Mouse (Mus musculus) heart, embryonic 15.5 days (tissue): ENCODE data around the gene Casq2. TPM values are rescaled to one million over a fixed set of nuclear protein-coding genes. Genes with fewer than 3 reads are reported as not detected.

Experiments used
- ATAC-seq: fragments of 200-750 bp; cut with Nextera tagmentation; replicated peaks from 2 replicates; pipeline ENCODE4 v1.8.0; 2017; ENCODE audit warnings: low read depth, moderate TSS enrichment; ENCODE audit not compliant: insufficient number of reproducible peaks, insufficient read depth, low FRiP score
- H3K27ac ChIP-seq: fragments of 300-500 bp; sonication (generic); 2 replicates; pipeline ENCODE4 v1.5.1; 2015; ENCODE audit warnings: mild to moderate bottlenecking, inconsistent platforms
- H3K27me3 ChIP-seq: fragments of 300-500 bp; sonication (generic); 2 replicates; pipeline ENCODE4 v1.6.1; 2015; ENCODE audit warnings: inconsistent platforms
- H3K36me3 ChIP-seq: fragments of 300-500 bp; sonication (generic); 2 replicates; pipeline ENCODE4 v1.6.1; 2015; ENCODE audit warnings: mild to moderate bottlenecking, inconsistent platforms
- H3K4me1 ChIP-seq: fragments of 300-500 bp; sonication (generic); replicated peaks from 2 replicates; pipeline ENCODE4 v1.6.1; 2015; ENCODE audit warnings: inconsistent platforms
- H3K4me2 ChIP-seq: fragments of 300-500 bp; sonication (generic); 2 replicates; pipeline ENCODE4 v1.6.1; 2015; ENCODE audit warnings: inconsistent platforms, mild to moderate bottlenecking, moderate library complexity
- H3K4me3 ChIP-seq: fragments of 300-500 bp; sonication (generic); 2 replicates; pipeline ENCODE4 v1.5.1; 2015; ENCODE audit warnings: mild to moderate bottlenecking, inconsistent platforms
- H3K9ac ChIP-seq: fragments of 300-500 bp; sonication (generic); 2 replicates; pipeline ENCODE4 v1.6.1; 2015; ENCODE audit warnings: mild to moderate bottlenecking, inconsistent platforms
- H3K9me3 ChIP-seq: fragments of 300-500 bp; sonication (generic); replicated peaks from 2 replicates; pipeline ENCODE4 v1.6.1; 2016; ENCODE audit warnings: inconsistent platforms
- WGBS: fragments of 180-500 bp; shearing (Covaris S2); methylation state at CpG from one replicate; pipeline ENCODE4 v1.1.7; 2015; ENCODE audit warnings: mixed read lengths; 5-methylcytosine and 5-hydroxymethylcytosine counted together
- polyA plus RNA-seq: library from polyadenylated mRNA; unstranded; fragments of >200 nt; fragmentation: Nextera tagmentation; extraction: Ambion mirVana; gene quantifications from 2 replicates; pipeline ENCODE4 v1.2.1, GENCODE M21; 2015

Casq2 gene
- polyA plus RNA-seq, 1 experiment from 2014 or later = 565 TPM

GRCm38 (mm10) chr3:102135389-102136113 lies 49.3 kb downstream of the Casq2 start:
- Histone ChIP-seq H3K9me3 (no peaks in the 10 kb centered on the region), H3K27me3 (no peaks in the 10 kb centered on the region), H3K9ac (no peak overlapping the region), H3K4me3 (no peak overlapping the region), H3K36me3 (peaks cover 11% of the 10 kb centered on the region; the same call in 1 of the 2 replicates), H3K4me1 (peaks cover 9% of the 10 kb centered on the region), H3K4me2 (no peak overlapping the region), H3K27ac (peak overlapping the region; percentile 29; the same call in 1 of the 2 replicates)
- 28% methylated on average over 10 of the region's 10 CpGs for WGBS
- ATAC-seq = 0 out of 2 replicates have a peak, but pooled peaks have one; percentile 28

- Histone ChIP-seq H3K9me3 (no peaks in the 10 kb centered on the region), H3K4me2 (no peak overlapping the region), H3K36me3 (peaks cover 11% of the 10 kb centered on the region; the same call in 1 of the 2 replicates), H3K4me1 (peaks cover 7% of the 10 kb centered on the region), H3K27me3 (no peaks in the 10 kb centered on the region), H3K4me3 (no peak overlapping the region), H3K27ac (no peak overlapping the region), H3K9ac (no peak overlapping the region)
- no peak for ATAC-seq
- 75% methylated on average over 10 of the region's 10 CpGs for WGBS
Measured at GRCm38 (mm10) chr3:102137158-102137557, 50.9 kb downstream of the Casq2 start.

- no peak overlapping the region for H3K4me2 ChIP-seq
- H3K4me3 ChIP-seq = no peak overlapping the region
- H3K27me3 ChIP-seq = no peaks in the 10 kb centered on the region
- peaks cover 12% of the 10 kb centered on the region for H3K4me1 ChIP-seq
- H3K9me3 ChIP-seq = no peaks in the 10 kb centered on the region
- H3K36me3 ChIP-seq = peaks cover 10% of the 10 kb centered on the region
- no peak overlapping the region for H3K27ac ChIP-seq
- no peak overlapping the region for H3K9ac ChIP-seq
- ATAC-seq = no peak
- 81% methylated on average over 6 of the region's 6 CpGs for WGBS
Measured at GRCm38 (mm10) chr3:102138899-102139298, 52.7 kb downstream of the Casq2 start.

- Histone ChIP-seq H3K27ac (no peak overlapping the region), H3K4me2 (no peak overlapping the region), H3K4me1 (peaks cover 8% of the 10 kb centered on the region), H3K9ac (no peak overlapping the region), H3K27me3 (no peaks in the 10 kb centered on the region), H3K36me3 (peaks cover 12% of the 10 kb centered on the region), H3K4me3 (no peak overlapping the region), H3K9me3 (no peaks in the 10 kb centered on the region)
- WGBS = 91% methylated on average over 6 of the region's 6 CpGs
- no peak for ATAC-seq
Measured at GRCm38 (mm10) chr3:102140606-102141005, 54.4 kb downstream of the Casq2 start.

GRCm38 (mm10) chr3:102141451-102141850 lies 55.2 kb downstream of the Casq2 start:
- Histone ChIP-seq H3K36me3 (peaks cover 16% of the 10 kb centered on the region), H3K9ac (no peak overlapping the region), H3K27ac (no peak overlapping the region), H3K9me3 (no peaks in the 10 kb centered on the region), H3K4me2 (no peak overlapping the region), H3K27me3 (no peaks in the 10 kb centered on the region), H3K4me1 (peaks cover 5% of the 10 kb centered on the region; the same call in 1 of the 2 replicates), H3K4me3 (no peak overlapping the region)
- WGBS = 70% methylated on average over 2 of the region's 2 CpGs
- ATAC-seq = no peak

GRCm38 (mm10) chr3:102141893-102142292 lies 55.7 kb downstream of the Casq2 start:
- H3K4me3 ChIP-seq = no peak overlapping the region
- WGBS = 75% methylated on average over 6 of the region's 6 CpGs
- H3K4me2 ChIP-seq = no peak overlapping the region
- H3K27ac ChIP-seq = no peak overlapping the region
- H3K4me1 ChIP-seq = peaks cover 10% of the 10 kb centered on the region; the same call in 1 of the 2 replicates
- no peaks in the 10 kb centered on the region for H3K27me3 ChIP-seq
- no peak for ATAC-seq
- H3K36me3 ChIP-seq = peaks cover 21% of the 10 kb centered on the region
- H3K9me3 ChIP-seq = no peaks in the 10 kb centered on the region
- no peak overlapping the region for H3K9ac ChIP-seq

GRCm38 (mm10) chr3:102142947-102143346 lies 56.7 kb downstream of the Casq2 start:
- Histone ChIP-seq H3K4me1 (peaks cover 11% of the 10 kb centered on the region; the same call in 1 of the 2 replicates), H3K36me3 (peaks cover 24% of the 10 kb centered on the region), H3K27me3 (no peaks in the 10 kb centered on the region), H3K9me3 (no peaks in the 10 kb centered on the region), H3K4me2 (no peak overlapping the region), H3K9ac (no peak overlapping the region), H3K27ac (no peak overlapping the region), H3K4me3 (no peak overlapping the region)
- no peak for ATAC-seq
- 92% methylated on average over 4 of the region's 4 CpGs for WGBS

GRCm38 (mm10) chr3:102143536-102143935 lies 57.3 kb downstream of the Casq2 start:
- no peak overlapping the region for H3K4me3 ChIP-seq
- H3K27me3 ChIP-seq = no peaks in the 10 kb centered on the region
- peaks cover 11% of the 10 kb centered on the region; the same call in 1 of the 2 replicates for H3K4me1 ChIP-seq
- H3K4me2 ChIP-seq = no peak overlapping the region
- no peak for ATAC-seq
- no peak overlapping the region for H3K27ac ChIP-seq
- WGBS = 43% methylated on average over 3 of the region's 3 CpGs
- no peaks in the 10 kb centered on the region for H3K9me3 ChIP-seq
- peaks cover 24% of the 10 kb centered on the region for H3K36me3 ChIP-seq
- no peak overlapping the region for H3K9ac ChIP-seq

GRCm38 (mm10) chr3:102144401-102144800 lies 58.2 kb downstream of the Casq2 start:
- no peak overlapping the region for H3K9ac ChIP-seq
- peaks cover 12% of the 10 kb centered on the region; the same call in 1 of the 2 replicates for H3K4me1 ChIP-seq
- no peak overlapping the region for H3K4me3 ChIP-seq
- H3K27ac ChIP-seq = no peak overlapping the region
- H3K36me3 ChIP-seq = peaks cover 24% of the 10 kb centered on the region
- WGBS = 85% methylated on average over 4 of the region's 4 CpGs
- H3K9me3 ChIP-seq = no peaks in the 10 kb centered on the region
- no peaks in the 10 kb centered on the region for H3K27me3 ChIP-seq
- no peak overlapping the region for H3K4me2 ChIP-seq
- ATAC-seq = no peak

GRCm38 (mm10) chr3:102145645-102146386 lies 59.6 kb downstream of the Casq2 start:
- Histone ChIP-seq H3K9ac (no peak overlapping the region), H3K4me3 (no peak overlapping the region), H3K36me3 (peaks cover 24% of the 10 kb centered on the region), H3K4me1 (peaks cover 18% of the 10 kb centered on the region; the same call in 1 of the 2 replicates), H3K27me3 (no peaks in the 10 kb centered on the region), H3K9me3 (no peaks in the 10 kb centered on the region), H3K27ac (no peak overlapping the region), H3K4me2 (no peak overlapping the region)
- no peak for ATAC-seq
- 62% methylated on average over 6 of the region's 6 CpGs for WGBS

GRCm38 (mm10) chr3:102146428-102146827 lies 60.2 kb downstream of the Casq2 start:
- Histone ChIP-seq H3K4me1 (peaks cover 18% of the 10 kb centered on the region; the same call in 1 of the 2 replicates), H3K36me3 (peaks cover 24% of the 10 kb centered on the region), H3K9ac (no peak overlapping the region), H3K27me3 (no peaks in the 10 kb centered on the region), H3K4me3 (no peak overlapping the region), H3K4me2 (no peak overlapping the region), H3K9me3 (no peaks in the 10 kb centered on the region), H3K27ac (no peak overlapping the region)
- no peak for ATAC-seq
- WGBS = 84% methylated on average over 6 of the region's 6 CpGs
